Mouse (Mus musculus) WW6 (cell line): ENCODE data around the gene Slc25a22.

Source experiments
- DNase-seq: peaks from one replicate; pipeline ENCODE4 v3.0.0-alpha.2; 2013; ENCODE audit warnings: low read depth, low spot score

Gene Slc25a22

GRCm38 (mm10) chr7:141472226-141472625 lies 34.5 kb upstream of the Slc25a22 start:
- no peak for DNase-seq

DNA sequence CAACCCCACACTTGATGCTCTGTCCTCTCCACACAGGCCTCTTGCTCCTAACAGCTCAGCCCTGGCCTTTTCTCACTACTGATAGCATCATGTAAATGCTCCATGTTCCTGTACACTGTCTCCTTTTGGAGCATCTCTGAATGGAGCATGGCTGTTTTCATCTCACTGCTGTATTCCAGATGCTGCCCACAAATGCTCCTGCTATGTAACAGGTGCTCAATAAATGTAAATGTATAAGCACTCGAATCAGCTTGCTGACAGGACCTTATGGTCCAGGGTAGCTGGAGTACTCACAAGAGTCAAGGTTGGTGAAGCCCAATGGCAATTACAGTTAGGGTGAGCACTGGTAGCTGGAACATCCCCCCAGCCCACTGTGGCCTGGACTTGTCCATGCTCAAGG lies 33.5 kb upstream of the Slc25a22 start:
- no peak for DNase-seq

DNA sequence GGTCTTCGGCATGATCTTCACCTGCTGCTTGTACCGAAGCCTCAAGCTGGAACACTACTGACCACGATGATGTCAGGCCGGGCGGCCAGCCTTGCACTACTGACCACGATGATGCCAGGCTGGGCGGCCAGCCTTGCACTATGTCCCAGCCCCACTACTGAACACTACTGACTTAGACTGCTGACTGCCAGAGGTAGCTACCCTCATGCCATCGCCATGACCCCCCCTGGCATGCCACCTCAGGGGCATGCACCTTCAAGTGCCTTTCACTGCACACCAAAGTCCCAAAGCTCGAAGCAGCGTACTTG lies 32.9 kb upstream of the Slc25a22 start:
- no peak for DNase-seq

GRCm38 (mm10) chr7:141469901-141470636 lies 32.4 kb upstream of the Slc25a22 start:
- DNase-seq: no peak

GRCm38 (mm10) chr7:141469352-141469751 lies 31.7 kb upstream of the Slc25a22 start:
- DNase-seq: no peak

- DNase-seq: no peak
These were observed 31.0 kb upstream of the Slc25a22 start for GRCm38 (mm10) chr7:141468522-141469211.

DNA sequence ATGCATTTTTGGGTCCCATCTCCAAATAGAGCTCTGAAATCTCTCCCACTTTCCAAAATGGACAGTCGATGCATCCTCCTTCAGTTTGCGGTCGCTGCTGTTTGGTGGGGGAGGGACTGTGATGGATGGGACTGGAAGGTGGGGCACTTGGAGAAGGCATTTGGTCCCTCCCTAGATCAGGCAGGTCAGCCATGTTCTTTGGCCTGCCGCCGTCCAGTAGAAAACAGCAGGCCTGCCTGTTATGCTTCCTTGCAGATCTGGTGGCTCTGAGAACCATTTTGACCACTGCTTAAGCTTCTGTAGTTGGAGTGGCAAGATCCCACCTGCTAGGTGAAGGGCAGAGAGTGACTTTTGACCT lies 30.5 kb upstream of the Slc25a22 start:
- no peak for DNase-seq

DNA sequence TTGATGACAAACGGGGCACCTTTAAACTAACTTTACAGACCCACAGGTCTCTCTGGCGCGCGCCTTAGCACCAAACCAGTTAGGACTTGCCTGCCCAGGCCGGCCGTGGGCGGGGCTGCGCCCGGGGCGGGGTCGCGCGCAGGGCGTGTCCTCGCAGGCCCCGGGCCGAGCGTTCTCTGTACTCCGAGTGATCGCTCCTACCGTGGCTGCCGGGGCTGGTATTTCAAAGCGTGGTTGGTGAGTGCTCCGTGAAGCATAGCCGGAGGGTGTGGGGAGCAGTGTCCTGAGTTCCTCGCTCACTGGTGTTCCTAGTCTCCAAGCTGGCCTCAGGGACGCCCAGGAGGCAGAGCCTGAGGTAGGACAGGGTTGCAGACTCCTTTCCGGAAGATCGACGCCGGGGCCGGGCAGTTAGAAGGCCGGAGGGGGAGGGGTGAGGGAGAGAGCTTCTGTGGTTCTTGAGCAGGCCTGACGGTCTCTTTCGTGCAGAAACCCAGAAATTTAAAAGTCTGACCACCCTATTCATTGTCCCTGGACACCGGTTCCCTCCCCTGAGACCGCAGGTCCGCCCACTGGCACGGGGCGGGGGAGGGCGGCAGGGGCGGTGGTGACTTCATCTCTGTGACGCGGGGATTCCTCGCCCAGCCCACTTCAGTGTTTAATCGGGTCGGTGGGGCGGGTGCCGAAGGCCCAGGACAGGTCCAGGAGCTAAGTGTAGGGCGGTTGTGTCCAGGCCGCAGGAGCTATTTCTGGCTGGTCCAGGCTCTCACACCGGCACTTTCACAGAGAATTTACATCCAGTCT lies 29.7 kb upstream of the Slc25a22 start, which contains the start of gene Cd151:
TSS of gene Cd151 (plus strand) at position 163 of the 801 bp plus-strand sequence.
- DNase-seq: no peak

DNA sequence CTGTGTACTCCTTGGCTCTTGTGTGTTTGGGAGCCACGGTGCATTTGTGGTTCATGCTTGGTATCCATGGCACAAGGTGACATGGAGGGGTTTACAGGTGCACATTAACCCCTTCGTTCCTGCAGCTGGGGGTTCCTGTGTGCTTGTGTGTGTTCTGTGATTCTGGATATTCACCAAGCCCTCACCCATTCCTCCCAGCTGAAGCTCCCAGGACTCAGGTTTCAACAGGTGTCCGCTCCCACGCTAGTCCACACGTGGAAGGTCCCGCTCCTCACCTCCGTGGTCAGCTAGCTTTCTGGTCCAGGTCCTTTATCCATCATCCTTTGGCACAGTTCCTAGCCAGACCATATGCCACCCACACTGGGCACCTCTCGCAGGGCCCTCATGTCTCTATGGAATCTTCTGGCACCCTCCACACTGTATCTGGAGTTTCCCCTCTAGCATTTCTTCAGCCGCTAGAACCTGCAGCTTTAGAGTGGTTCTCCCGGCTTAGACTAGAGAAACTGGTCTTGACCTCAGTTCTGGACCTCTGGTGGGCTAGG lies 29.0 kb upstream of the Slc25a22 start:
- DNase-seq: no peak

DNA sequence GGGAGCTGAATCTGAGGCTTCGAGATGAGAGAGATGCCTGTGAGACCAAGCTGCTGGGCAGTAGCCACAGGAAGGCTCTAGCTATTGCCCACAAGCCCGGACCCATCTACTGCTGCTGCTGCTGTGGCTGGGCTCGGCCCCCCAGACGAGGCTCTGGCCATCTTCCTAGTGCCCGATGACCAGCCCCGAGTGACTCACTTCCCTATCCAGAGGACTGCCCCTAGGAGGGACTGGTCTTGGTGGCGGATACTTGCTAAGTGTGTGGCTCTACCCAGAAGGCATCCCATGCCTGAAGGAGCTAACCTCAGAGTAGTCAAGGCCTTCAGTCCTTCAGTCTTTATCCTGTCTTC lies 28.3 kb upstream of the Slc25a22 start:
- DNase-seq: no peak

- DNase-seq: no peak
These were observed 27.8 kb upstream of the Slc25a22 start for GRCm38 (mm10) chr7:141465388-141466044.

DNA sequence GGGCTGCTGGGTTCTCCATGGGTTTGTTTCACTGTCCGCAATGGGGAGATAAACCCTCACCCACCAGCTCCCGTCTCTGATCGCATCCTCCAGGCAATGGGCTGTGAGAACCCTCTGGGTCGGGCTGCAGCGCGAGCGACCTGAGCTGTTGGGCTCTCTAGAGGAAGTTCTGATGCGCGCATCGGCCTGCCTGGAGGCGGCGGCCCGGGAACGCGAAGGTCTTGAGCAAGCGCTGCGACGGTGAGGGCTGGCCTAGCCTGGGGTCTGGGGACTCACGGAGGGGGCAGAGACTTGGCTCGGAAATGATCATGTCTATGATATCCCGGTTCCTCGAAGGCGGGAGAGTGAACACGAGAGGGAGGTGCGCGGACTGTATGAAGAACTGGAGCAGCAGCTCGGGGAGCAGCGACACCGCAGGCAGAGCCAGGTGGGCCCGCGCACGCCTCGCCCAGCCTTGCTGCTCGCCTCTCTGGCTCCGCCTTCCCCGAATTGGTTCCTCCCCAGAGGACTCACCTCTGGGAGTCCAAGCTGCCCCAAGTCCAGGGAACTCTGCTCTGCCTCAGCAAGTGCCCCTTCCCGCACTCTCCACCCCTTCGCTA lies 27.0 kb upstream of the Slc25a22 start:
- no peak for DNase-seq

GRCm38 (mm10) chr7:141463824-141464602 lies 26.3 kb upstream of the Slc25a22 start:
- DNase-seq: no peak

- no peak for DNase-seq
These were observed 24.7 kb upstream of the Slc25a22 start for GRCm38 (mm10) chr7:141462333-141462821.

DNA sequence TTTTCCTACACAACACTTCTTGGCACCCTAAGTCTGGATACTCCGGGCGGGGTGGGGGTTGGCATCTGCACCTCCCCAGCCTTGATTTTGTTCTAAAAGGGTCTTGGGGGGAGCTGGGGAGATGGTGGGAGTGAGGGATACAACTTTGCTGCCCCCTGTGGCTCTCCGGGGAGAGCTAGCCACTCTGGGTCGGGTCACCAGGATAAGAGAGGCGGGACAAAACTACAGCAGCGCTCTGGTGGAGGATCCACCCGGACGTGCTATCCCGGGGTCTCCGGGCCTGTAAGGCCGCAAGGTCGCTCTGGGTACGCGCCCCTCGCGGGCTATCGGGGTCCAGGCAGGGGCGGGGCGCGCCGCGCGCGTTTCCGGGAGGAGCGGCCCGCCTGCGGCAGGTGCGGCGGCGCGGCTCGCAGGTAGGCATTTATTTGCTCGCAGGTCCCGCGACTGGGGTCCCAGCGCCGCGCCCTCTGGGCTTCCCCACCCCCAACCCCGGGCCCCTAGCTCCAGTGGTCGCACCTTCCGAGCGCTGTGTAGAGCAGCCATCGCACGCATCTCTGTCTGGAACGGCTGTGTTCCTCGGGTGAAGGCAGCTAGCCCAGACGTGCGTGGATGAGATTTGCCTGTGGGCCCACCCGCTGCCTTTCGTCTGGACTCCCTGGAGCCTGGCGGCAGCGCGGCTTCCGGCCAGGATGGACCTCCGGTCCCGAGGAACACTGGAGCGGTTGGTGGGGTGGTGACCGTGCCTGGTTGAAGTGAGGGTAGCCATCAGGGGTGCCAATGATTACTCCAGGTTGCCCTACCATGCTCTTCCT lies 24.0 kb upstream of the Slc25a22 start:
- DNase-seq: no peak

GRCm38 (mm10) chr7:141460391-141461113 lies 22.9 kb upstream of the Slc25a22 start, which contains the start of gene Cracr2b:
Gene Cracr2b (plus strand): TSS chr7:141461094.
- DNase-seq: no peak

GRCm38 (mm10) chr7:141460001-141460390 lies 22.3 kb upstream of the Slc25a22 start:
- no peak for DNase-seq

DNA sequence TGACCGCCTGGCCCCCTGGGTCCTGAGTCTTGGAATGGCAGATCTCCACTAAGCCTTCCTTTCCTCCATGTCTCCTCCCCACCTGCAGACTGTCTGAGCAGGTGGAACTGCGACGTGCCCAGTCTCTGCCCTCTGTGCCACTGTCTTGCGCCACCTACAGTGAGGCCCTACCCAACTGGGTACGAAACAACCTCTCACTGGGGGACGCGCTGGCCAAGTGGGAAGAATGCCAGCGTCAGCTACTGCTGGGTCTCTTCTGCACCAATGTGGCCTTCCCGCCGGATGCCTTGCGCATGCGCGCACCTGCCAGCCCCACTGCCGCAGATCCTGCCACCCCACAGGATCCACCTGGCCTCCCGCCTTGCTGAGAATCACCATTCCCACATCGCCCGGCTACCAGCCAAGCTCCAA lies 21.6 kb upstream of the Slc25a22 start:
- DNase-seq: no peak

GRCm38 (mm10) chr7:141458661-141459060 lies 21.0 kb upstream of the Slc25a22 start:
- DNase-seq: no peak
